Mouse (Mus musculus) midbrain, embryonic 15.5 days (tissue): Measurements from ENCODE around the gene Doc2b. TPM values are rescaled to one million over a fixed set of nuclear protein-coding genes. Genes with fewer than 3 reads are reported as not detected.

ENCODE experiments used
- ATAC-seq: fragments of 200-750 bp; cut with Nextera tagmentation; replicated peaks from 2 replicates; pipeline ENCODE4 v1.8.0; 2017; ENCODE audit warnings: moderate TSS enrichment
- H3K27ac ChIP-seq: fragments of 300-500 bp; sonication (generic); 2 replicates; pipeline ENCODE4 v1.5.1; 2015; ENCODE audit warnings: mild to moderate bottlenecking, inconsistent platforms
- H3K27me3 ChIP-seq: fragments of 300-500 bp; sonication (generic); replicated peaks from 2 replicates; pipeline ENCODE4 v1.6.1; 2015; ENCODE audit warnings: inconsistent platforms
- H3K36me3 ChIP-seq: fragments of 300-500 bp; sonication (generic); replicated peaks from 2 replicates; pipeline ENCODE4 v1.6.1; 2015; ENCODE audit warnings: inconsistent platforms
- H3K4me1 ChIP-seq: fragments of 300-500 bp; sonication (generic); 2 replicates; pipeline ENCODE4 v1.6.1; 2015; ENCODE audit warnings: inconsistent platforms
- H3K4me2 ChIP-seq: fragments of 300-500 bp; sonication (generic); 2 replicates; pipeline ENCODE4 v1.6.1; 2015; ENCODE audit warnings: inconsistent platforms, mild to moderate bottlenecking, moderate library complexity
- H3K4me3 ChIP-seq: fragments of 300-500 bp; sonication (generic); 2 replicates; pipeline ENCODE4 v1.5.1; 2015; ENCODE audit warnings: mild to moderate bottlenecking, inconsistent platforms
- H3K9ac ChIP-seq: fragments of 300-500 bp; sonication (generic); 2 replicates; pipeline ENCODE4 v1.6.1; 2015; ENCODE audit warnings: mild to moderate bottlenecking, inconsistent platforms
- H3K9me3 ChIP-seq: fragments of 300-500 bp; sonication (generic); 2 replicates; pipeline ENCODE4 v1.6.1; 2016; ENCODE audit warnings: inconsistent platforms
- WGBS: fragments of 180-500 bp; shearing (Covaris S2); methylation state at CpG from one replicate; pipeline ENCODE4 v1.1.7; 2015; ENCODE audit warnings: mixed read lengths; 5-methylcytosine and 5-hydroxymethylcytosine counted together
- polyA plus RNA-seq: library from polyadenylated mRNA; unstranded; fragments of >200 nt; fragmentation: Nextera tagmentation; extraction: Ambion mirVana; gene quantifications from 2 replicates; pipeline ENCODE4 v1.2.1, GENCODE M21; 2015

The Doc2b gene
- polyA plus RNA-seq: 3.7 and 4.3 TPM in 2 replicates

DNA sequence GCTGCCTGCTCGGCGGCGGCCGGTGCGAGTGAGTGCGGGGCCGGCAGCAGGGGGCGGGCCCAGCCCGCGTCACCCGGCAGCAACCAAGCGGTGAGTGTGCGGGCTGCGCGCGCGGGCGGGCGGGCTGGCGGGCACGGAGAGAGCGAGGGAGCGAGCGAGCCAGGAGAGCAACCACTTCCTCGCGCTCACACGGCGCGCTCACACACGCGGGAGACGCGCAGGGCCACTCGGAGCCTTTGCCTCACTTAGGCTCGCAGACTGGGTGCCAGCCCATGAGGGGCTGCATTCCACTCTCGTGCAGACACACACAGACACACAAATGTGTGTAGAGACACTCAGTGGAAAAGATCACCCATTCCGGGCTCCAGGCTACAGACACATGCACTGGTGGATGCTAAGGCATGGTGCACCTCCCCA, at the start of gene Doc2b:
Gene Doc2b, minus strand, starts transcription at position 21 of the 417 bp plus-strand sequence.
- H3K27me3 ChIP-seq: peaks cover 47% of the 10 kb centered on the region

DNA sequence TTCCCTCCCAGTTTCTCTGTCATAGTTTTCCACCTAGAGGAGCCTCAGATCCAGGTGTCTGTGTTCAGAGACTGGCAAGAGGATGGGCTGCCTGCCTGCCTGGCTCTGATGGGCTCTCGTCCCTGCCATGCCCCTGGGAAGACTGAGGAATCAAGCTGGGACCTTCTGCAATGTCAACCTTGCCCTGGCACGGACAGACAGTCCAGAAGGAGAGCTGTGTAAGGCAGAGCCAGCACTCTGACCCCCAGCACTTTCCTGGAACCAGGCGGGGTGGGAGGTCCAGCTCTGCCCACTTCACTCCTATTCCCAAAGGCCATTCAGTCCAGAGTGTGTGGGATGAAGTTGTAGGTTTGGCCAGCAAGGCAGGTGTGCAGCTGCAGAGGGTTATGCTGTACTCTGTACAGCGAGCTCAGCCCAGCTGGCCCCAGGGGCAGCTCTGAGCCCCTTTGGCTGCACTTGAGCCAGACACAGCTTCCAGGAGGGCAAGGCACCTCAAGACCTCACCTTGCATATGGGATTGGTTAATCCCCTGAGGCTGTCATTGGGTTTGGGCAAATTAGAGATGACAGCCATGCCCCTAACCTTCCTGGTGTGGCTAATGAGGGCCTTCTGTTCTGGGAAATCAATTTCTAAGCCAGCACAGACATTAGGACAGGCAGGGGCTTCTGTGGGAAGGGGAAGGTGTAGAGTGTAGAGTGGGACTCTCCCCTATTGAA, 47.2 kb upstream of the Doc2b start:
- Histone ChIP-seq H3K4me1 (peaks cover 26% of the 10 kb centered on the region; the same call in 1 of the 2 replicates), H3K4me3 (no peak overlapping the region), H3K4me2 (no peak overlapping the region), H3K27ac (no peak overlapping the region), H3K9me3 (no peaks in the 10 kb centered on the region), H3K9ac (no peak overlapping the region), H3K27me3 (no peaks in the 10 kb centered on the region; the same call in 1 of the 2 replicates), H3K36me3 (no peaks in the 10 kb centered on the region)
- ATAC-seq: no peak
- 54% methylated on average over 4 of the region's 4 CpGs for WGBS

More for the DNA sequence above, at the start of gene Doc2b:
- peaks cover 26% of the 10 kb centered on the region for H3K4me1 ChIP-seq
- peak within 1 kb of the TSS; percentile 42 for H3K9ac ChIP-seq
- ATAC-seq: peak; percentile 92
- 5% methylated on average over 36 of the region's 37 CpGs for WGBS
- no peak within 1 kb of the TSS for H3K27ac ChIP-seq
- H3K4me2 ChIP-seq: peak within 1 kb of the TSS; percentile 65
- H3K9me3 ChIP-seq: no peaks in the 10 kb centered on the region
- no peaks in the 10 kb centered on the region for H3K36me3 ChIP-seq
- H3K4me3 ChIP-seq: peak within 1 kb of the TSS; percentile 56

DNA sequence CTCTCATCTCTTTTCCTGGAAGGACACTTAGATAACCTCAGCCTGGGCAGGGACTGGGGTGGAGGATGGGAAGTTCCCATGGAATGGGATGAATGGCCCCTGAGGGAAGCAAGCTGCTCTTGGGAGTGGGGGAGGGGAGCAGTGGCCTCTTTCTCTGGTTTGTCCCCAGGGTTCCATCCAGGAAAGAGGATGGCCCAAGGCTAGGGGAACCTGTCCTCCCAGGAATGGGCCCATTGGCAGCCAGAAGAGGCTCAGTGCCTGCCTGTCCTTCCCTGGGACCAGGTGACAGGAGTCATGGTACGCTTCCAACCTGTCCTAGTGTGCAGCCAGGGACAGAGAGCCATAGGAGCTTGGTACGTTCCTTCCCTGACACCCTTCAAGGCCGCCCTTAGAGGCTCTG, 45.7 kb upstream of the Doc2b start:
- no peak for ATAC-seq
- WGBS: 56% methylated on average over 3 of the region's 3 CpGs
- no peaks in the 10 kb centered on the region for H3K36me3 ChIP-seq
- no peak overlapping the region for H3K9ac ChIP-seq
- H3K4me1 ChIP-seq: peaks cover 26% of the 10 kb centered on the region; the same call in 1 of the 2 replicates
- no peak overlapping the region for H3K4me2 ChIP-seq
- H3K27ac ChIP-seq: no peak overlapping the region
- H3K4me3 ChIP-seq: no peak overlapping the region
- no peaks in the 10 kb centered on the region for H3K9me3 ChIP-seq
- H3K27me3 ChIP-seq: no peaks in the 10 kb centered on the region; the same call in 1 of the 2 replicates

- peaks cover 16% of the 10 kb centered on the region; the same call in 1 of the 2 replicates for H3K4me1 ChIP-seq
- no peak overlapping the region for H3K9ac ChIP-seq
- no peaks in the 10 kb centered on the region; the same call in 1 of the 2 replicates for H3K27me3 ChIP-seq
- 63% methylated on average over 12 of the region's 12 CpGs for WGBS
- H3K36me3 ChIP-seq: no peaks in the 10 kb centered on the region
- no peak overlapping the region for H3K4me3 ChIP-seq
- ATAC-seq: no peak
- H3K27ac ChIP-seq: no peak overlapping the region
- H3K9me3 ChIP-seq: no peaks in the 10 kb centered on the region
- H3K4me2 ChIP-seq: no peak overlapping the region
Measured at GRCm38 (mm10) chr11:75839536-75840430, 43.9 kb upstream of the Doc2b start.

DNA sequence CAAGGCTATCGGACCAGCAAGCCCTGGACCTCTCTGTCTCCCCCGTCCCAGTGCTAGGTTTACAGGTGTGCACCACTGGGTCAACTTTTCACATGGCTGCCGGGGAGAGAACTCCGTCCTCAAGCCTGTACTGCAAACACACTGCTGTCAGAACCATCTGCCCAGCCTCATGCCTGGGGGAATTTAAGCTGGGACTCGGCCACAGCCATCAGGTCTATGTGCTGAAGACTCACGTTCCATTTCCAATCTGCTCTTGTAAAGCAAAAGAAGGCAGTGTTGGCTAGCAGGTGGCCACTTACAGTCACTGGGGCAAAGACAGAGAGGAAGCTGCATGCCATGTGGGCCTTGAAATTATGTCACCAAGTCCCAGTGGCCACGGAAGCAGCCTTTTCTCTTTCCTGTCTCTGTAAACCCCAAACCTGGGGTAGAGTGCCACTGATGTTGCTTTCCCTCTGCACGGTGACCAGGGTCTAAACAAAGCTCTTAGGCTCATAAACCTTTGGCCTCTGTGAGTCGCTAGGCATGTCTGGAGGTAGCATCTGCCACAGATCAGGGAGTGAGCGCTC, 43.1 kb upstream of the Doc2b start:
- no peak for ATAC-seq
- Histone ChIP-seq H3K4me3 (no peak overlapping the region), H3K27ac (no peak overlapping the region), H3K36me3 (no peaks in the 10 kb centered on the region), H3K4me2 (no peak overlapping the region), H3K9me3 (no peaks in the 10 kb centered on the region), H3K27me3 (no peaks in the 10 kb centered on the region; the same call in 1 of the 2 replicates), H3K9ac (no peak overlapping the region), H3K4me1 (peaks cover 16% of the 10 kb centered on the region; the same call in 1 of the 2 replicates)
- WGBS: 68% methylated on average over 10 of the region's 10 CpGs

- Histone ChIP-seq H3K36me3 (no peaks in the 10 kb centered on the region), H3K27me3 (no peaks in the 10 kb centered on the region; the same call in 1 of the 2 replicates), H3K27ac (no peak overlapping the region), H3K9ac (no peak overlapping the region), H3K4me2 (no peak overlapping the region), H3K4me1 (peaks cover 8% of the 10 kb centered on the region; the same call in 1 of the 2 replicates), H3K4me3 (no peak overlapping the region), H3K9me3 (no peaks in the 10 kb centered on the region)
- ATAC-seq: no peak
- 62% methylated on average over 11 of the region's 11 CpGs for WGBS
Measured at GRCm38 (mm10) chr11:75836240-75836610, 40.4 kb upstream of the Doc2b start.

DNA sequence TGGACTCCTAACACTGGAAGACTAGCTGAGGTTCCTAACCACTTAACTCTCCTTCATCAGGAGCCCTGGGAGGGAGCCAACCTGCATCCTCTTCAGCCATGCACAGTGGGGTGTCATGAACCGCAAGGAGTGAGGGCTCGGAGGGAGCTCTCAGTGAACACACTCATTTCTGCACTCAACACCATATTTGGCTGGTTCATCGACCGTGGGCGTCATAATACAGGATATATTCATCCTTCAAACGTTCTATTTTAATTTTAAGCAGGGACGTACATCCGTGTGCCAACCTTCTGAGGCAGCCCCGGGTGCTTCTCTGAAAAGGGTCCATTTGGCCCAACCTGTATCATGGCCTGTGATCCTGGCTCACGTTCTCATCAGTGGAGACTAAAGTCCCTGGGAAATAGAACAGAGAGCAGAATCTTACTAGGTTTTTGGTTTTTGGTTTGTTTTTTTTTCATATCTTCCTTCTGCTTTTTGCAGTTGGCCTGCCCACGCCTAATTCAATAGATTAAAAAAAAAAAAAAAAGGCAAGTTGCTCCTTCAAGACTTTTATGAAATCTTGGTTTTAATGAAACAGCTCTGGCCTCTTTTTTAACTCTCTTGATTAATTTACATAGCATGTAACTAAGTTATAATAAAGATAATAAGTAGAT, 39.9 kb upstream of the Doc2b start:
- WGBS: 83% methylated on average over 11 of the region's 11 CpGs
- Histone ChIP-seq H3K36me3 (no peaks in the 10 kb centered on the region), H3K27ac (no peak overlapping the region), H3K4me1 (peaks cover 8% of the 10 kb centered on the region; the same call in 1 of the 2 replicates), H3K4me2 (no peak overlapping the region), H3K9ac (no peak overlapping the region), H3K4me3 (no peak overlapping the region), H3K9me3 (no peaks in the 10 kb centered on the region), H3K27me3 (no peaks in the 10 kb centered on the region)
- no peak for ATAC-seq

GRCm38 (mm10) chr11:75833081-75833480, 37.2 kb upstream of the Doc2b start:
- H3K36me3 ChIP-seq: no peaks in the 10 kb centered on the region
- 89% methylated on average over 6 of the region's 6 CpGs for WGBS
- no peaks in the 10 kb centered on the region for H3K4me1 ChIP-seq
- H3K9ac ChIP-seq: no peak overlapping the region
- ATAC-seq: no peak
- H3K27me3 ChIP-seq: no peaks in the 10 kb centered on the region
- no peak overlapping the region for H3K4me2 ChIP-seq
- no peak overlapping the region for H3K27ac ChIP-seq
- H3K4me3 ChIP-seq: no peak overlapping the region
- no peaks in the 10 kb centered on the region for H3K9me3 ChIP-seq

DNA sequence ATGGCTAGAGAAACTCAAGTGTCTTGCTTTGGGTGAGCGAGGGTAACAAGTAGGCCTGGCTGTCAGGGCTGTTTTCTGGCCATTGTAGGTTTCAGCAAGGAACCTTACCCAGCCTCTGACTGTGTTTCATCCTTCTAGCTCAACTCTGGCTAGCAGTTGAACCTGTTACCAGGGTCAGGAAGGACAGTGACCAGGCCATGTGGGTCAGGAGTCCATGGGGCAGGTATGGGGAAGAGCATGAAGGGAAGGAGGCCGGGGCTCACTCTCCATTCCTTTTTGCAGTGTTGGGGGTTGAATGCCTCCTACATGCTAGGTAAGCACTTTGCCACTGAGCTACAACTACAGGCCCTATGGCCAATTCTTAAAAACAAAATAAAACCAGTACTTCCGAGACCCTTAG, 34.5 kb upstream of the Doc2b start:
- Histone ChIP-seq H3K9me3 (no peaks in the 10 kb centered on the region), H3K9ac (no peak overlapping the region), H3K27me3 (no peaks in the 10 kb centered on the region), H3K4me1 (no peaks in the 10 kb centered on the region), H3K36me3 (no peaks in the 10 kb centered on the region), H3K4me3 (no peak overlapping the region), H3K4me2 (no peak overlapping the region), H3K27ac (no peak overlapping the region)
- 89% methylated on average over 3 of the region's 3 CpGs for WGBS
- ATAC-seq: no peak

DNA sequence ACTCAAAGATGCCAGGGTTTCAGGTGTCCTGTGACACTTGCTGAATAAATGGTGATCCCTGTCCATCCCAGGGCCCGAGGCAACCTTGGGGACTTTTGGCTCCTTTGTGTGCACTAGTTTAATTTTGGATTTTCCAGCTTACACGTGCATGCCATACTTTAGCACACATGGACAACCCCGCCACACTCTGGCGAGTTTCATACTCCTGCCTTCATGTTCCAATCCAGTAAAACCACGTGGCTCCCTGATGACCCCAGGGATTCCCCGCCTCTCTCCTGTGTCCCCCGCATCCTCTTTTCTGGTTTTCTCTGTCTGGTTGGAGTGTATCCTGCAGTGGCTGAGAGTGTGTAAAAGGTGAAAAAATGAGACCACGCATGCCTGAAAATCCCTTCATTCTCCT, 31.6 kb upstream of the Doc2b start:
- Histone ChIP-seq H3K9ac (no peak overlapping the region), H3K4me1 (no peaks in the 10 kb centered on the region; the same call in 1 of the 2 replicates), H3K27me3 (no peaks in the 10 kb centered on the region), H3K4me3 (no peak overlapping the region), H3K36me3 (no peaks in the 10 kb centered on the region), H3K27ac (no peak overlapping the region), H3K4me2 (no peak overlapping the region), H3K9me3 (no peaks in the 10 kb centered on the region)
- no peak for ATAC-seq
- WGBS: 84% methylated on average over 8 of the region's 8 CpGs

DNA sequence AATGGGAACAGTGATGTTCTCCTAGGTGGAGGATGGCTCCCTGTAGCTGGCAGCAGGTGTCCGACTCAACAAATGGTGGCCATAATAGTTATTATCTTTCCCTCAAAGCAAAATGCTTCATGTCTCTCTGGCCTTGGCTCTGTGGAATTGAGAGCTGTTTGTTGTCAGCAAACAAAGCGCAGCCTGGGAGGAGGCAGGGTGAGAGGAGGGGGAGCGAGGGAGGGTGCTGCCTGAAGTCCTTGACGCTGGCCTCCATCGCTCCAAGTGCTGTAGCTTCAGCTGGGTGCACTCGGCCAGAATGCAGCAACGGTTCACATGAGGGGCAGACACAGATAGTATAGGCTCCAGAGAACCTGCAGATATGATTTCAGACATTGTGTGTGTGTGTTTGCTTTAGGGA, 27.7 kb upstream of the Doc2b start:
- no peak overlapping the region for H3K4me3 ChIP-seq
- no peak overlapping the region for H3K9ac ChIP-seq
- H3K27me3 ChIP-seq: no peaks in the 10 kb centered on the region
- ATAC-seq: no peak
- no peak overlapping the region for H3K4me2 ChIP-seq
- H3K9me3 ChIP-seq: no peaks in the 10 kb centered on the region
- H3K4me1 ChIP-seq: no peaks in the 10 kb centered on the region; the same call in 1 of the 2 replicates
- 52% methylated on average over 7 of the region's 7 CpGs for WGBS
- H3K36me3 ChIP-seq: no peaks in the 10 kb centered on the region
- H3K27ac ChIP-seq: no peak overlapping the region

DNA sequence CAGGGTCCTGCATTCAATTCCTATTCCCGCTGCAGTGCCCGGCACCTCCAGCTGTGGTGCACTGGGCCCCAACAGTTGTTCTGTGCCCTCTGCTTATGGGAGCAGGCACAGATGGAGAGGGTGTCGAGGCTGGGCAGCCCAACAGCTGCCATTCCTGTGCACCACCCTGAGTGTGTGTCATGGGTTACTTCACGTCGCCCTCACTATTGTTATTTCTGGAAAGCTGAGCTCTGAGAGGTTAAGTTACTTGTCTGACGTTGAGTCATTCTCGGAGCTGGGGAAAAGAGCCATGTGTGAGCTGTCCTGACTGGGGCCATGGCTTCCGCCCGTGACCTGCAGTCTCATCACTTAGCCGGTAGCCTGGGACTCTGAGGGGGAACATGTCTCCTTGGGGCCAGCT, 17.2 kb upstream of the Doc2b start:
- H3K4me3 ChIP-seq: no peak overlapping the region
- H3K9me3 ChIP-seq: no peaks in the 10 kb centered on the region
- no peak overlapping the region for H3K27ac ChIP-seq
- 61% methylated on average over 10 of the region's 10 CpGs for WGBS
- H3K9ac ChIP-seq: no peak overlapping the region
- no peak overlapping the region for H3K4me2 ChIP-seq
- no peak for ATAC-seq
- H3K4me1 ChIP-seq: peaks cover 10% of the 10 kb centered on the region; the same call in 1 of the 2 replicates
- H3K36me3 ChIP-seq: no peaks in the 10 kb centered on the region
- no peaks in the 10 kb centered on the region for H3K27me3 ChIP-seq
